Mouse (Mus musculus): Measurements from ENCODE around the gene Fbxw11. TPM values are rescaled to one million over a fixed set of nuclear protein-coding genes. Genes with fewer than 3 reads are reported as not detected.

Gene Fbxw11
- polyA plus RNA-seq, 1 experiment from 2014 or later = 32.1 TPM

DNA sequence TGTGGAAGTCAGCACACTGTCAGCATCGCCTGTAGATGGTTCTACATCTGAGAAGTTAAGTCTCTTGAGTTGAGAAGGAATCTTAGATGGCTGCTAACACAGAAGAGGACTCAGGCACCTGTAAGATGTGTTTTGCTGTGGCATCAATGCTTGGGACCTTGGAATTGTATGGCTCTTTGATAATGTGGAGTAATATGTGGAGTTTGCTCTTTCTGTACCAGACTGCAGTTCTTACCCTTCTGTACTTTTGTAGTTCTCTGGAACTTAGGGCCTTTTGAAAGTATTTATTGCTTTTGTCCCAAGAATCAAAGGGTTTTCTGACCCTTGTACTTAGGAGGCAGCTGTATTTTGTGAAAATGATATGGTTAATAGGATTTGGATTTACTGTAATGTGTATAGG is 9.2 kb downstream of the Fbxw11 start:
- Histone ChIP-seq H3K9ac (ENCODE audit: low read length) (no peak overlapping the region), H3K4me1 (replicated peaks; ENCODE audit: control insufficient read depth, insufficient read depth) (0 out of 2 replicates have a peak, but pooled peaks cover 2% of the 10 kb centered on the region), H3K9me3 (ENCODE audit: control insufficient read depth, low read length) (no peaks in the 10 kb centered on the region), H3K36me3 (ENCODE audit: control insufficient read depth, insufficient read depth, low read length) (no peaks in the 10 kb centered on the region), H3K4me2 (replicated peaks; ENCODE audit: low read depth) (no peak overlapping the region), H3K27me3 (ENCODE audit: control insufficient read depth, insufficient read depth, low read length) (no peaks in the 10 kb centered on the region), H3K27ac (replicated peaks) (no peak overlapping the region), H3K4me3 (ENCODE audit: low read depth, low read length) (no peak overlapping the region)
- WGBS = 61% methylated on average over 1 of the region's 1 CpGs
- DNase-seq (ENCODE audit: low spot score) (no peak), ATAC-seq (ENCODE audit: low FRiP score, low TSS enrichment) (no peak)
- no peak for TF ChIP-seq EP300 (optimal IDR thresholded peaks at IDR 0.05)
- TF ChIP-seq CTCF (IDR thresholded peaks at IDR 0.05; ENCODE audit: low read depth) = no peak

DNA sequence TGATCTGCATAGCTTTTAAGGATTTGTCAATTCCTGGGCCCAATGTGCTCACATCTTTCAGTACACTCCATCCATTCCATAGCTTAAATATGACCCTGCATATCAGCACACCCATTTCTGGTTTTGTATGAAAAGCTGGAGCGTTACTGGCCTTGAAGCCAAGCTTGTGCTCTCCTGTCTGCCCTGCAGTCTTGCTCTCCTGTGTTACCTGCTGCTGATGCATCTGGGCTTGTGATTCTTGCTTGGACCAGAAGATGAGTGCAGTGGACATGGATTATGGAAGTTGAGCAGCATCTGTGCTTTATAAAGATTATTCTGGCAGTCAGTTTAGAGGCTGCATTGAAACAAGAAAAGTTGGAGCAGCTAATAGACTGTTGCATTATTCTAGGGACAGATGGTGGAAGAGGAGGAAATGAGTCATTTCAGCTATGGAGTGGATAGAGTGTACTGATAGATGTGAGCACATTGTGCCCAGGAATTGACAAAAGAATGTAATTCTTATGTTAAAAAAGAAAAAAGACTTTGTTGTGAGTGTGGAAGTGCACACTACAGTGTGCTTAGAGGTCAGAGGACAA is 19.6 kb downstream of the Fbxw11 start:
- H3K4me1 ChIP-seq (replicated peaks; ENCODE audit: control insufficient read depth, insufficient read depth) = no peaks in the 10 kb centered on the region
- no peak overlapping the region; the same call in 1 of the 2 replicates for H3K27ac ChIP-seq (replicated peaks)
- ATAC-seq (ENCODE audit: low FRiP score, low TSS enrichment) (no peak), DNase-seq (ENCODE audit: low spot score) (no peak)
- H3K4me3 ChIP-seq (ENCODE audit: low read depth, low read length) = no peak overlapping the region
- H3K36me3 ChIP-seq (ENCODE audit: control insufficient read depth, insufficient read depth, low read length) = no peaks in the 10 kb centered on the region
- H3K27me3 ChIP-seq (ENCODE audit: control insufficient read depth, insufficient read depth, low read length) = no peaks in the 10 kb centered on the region
- H3K9me3 ChIP-seq (ENCODE audit: control insufficient read depth, low read length) = no peaks in the 10 kb centered on the region
- no peak overlapping the region for H3K9ac ChIP-seq (ENCODE audit: low read length)
- TF ChIP-seq EP300 (optimal IDR thresholded peaks at IDR 0.05) (no peak), CTCF (IDR thresholded peaks at IDR 0.05; ENCODE audit: low read depth) (no peak)
- 72% methylated on average over 1 of the region's 1 CpGs for WGBS
- H3K4me2 ChIP-seq (replicated peaks; ENCODE audit: low read depth) = no peak overlapping the region

DNA sequence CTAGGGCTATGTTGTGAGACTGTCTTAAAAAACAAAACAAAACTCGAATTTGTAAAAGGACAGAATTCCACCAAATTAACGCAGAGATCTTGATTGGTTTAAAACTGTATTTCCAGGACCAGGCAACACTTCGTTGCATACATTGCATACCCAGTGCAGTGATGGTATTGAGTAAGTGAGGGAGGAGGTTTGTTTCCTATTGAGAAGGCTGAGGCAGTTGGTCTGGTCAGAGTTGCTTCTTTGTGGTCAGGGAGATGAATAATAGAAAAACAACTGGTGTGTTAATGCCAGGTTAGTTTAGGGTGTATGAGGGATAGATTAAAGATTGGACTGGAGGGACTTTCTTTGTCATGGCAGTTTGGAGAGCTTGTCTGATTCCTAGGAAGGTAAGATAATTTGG is 23.1 kb downstream of the Fbxw11 start:
- WGBS = 87% methylated on average over 3 of the region's 3 CpGs
- Histone ChIP-seq H3K4me3 (ENCODE audit: low read depth, low read length) (no peak overlapping the region), H3K4me2 (replicated peaks; ENCODE audit: low read depth) (no peak overlapping the region), H3K27me3 (ENCODE audit: control insufficient read depth, insufficient read depth, low read length) (no peaks in the 10 kb centered on the region), H3K9me3 (ENCODE audit: control insufficient read depth, low read length) (no peaks in the 10 kb centered on the region), H3K27ac (replicated peaks) (no peak overlapping the region), H3K36me3 (ENCODE audit: control insufficient read depth, insufficient read depth, low read length) (no peaks in the 10 kb centered on the region), H3K4me1 (replicated peaks; ENCODE audit: control insufficient read depth, insufficient read depth) (no peaks in the 10 kb centered on the region), H3K9ac (ENCODE audit: low read length) (no peak overlapping the region)
- TF ChIP-seq CTCF (IDR thresholded peaks at IDR 0.05; ENCODE audit: low read depth) (no peak), EP300 (optimal IDR thresholded peaks at IDR 0.05) (no peak)
- ATAC-seq (ENCODE audit: low FRiP score, low TSS enrichment) (no peak), DNase-seq (ENCODE audit: low spot score) (no peak)

GRCm38 (mm10) chr11:32666983-32667382 is 24.5 kb downstream of the Fbxw11 start:
- Histone ChIP-seq H3K4me3 (ENCODE audit: low read depth, low read length) (no peak overlapping the region), H3K27ac (replicated peaks) (no peak overlapping the region), H3K9ac (ENCODE audit: low read length) (no peak overlapping the region), H3K36me3 (ENCODE audit: control insufficient read depth, insufficient read depth, low read length) (no peaks in the 10 kb centered on the region), H3K4me1 (replicated peaks; ENCODE audit: control insufficient read depth, insufficient read depth) (no peaks in the 10 kb centered on the region), H3K4me2 (replicated peaks; ENCODE audit: low read depth) (no peak overlapping the region), H3K27me3 (ENCODE audit: control insufficient read depth, insufficient read depth, low read length) (no peaks in the 10 kb centered on the region), H3K9me3 (ENCODE audit: control insufficient read depth, low read length) (no peaks in the 10 kb centered on the region)
- ATAC-seq (ENCODE audit: low FRiP score, low TSS enrichment) (no peak), DNase-seq (ENCODE audit: low spot score) (no peak)
- TF ChIP-seq EP300 (optimal IDR thresholded peaks at IDR 0.05) (no peak), CTCF (IDR thresholded peaks at IDR 0.05; ENCODE audit: low read depth) (no peak)

DNA sequence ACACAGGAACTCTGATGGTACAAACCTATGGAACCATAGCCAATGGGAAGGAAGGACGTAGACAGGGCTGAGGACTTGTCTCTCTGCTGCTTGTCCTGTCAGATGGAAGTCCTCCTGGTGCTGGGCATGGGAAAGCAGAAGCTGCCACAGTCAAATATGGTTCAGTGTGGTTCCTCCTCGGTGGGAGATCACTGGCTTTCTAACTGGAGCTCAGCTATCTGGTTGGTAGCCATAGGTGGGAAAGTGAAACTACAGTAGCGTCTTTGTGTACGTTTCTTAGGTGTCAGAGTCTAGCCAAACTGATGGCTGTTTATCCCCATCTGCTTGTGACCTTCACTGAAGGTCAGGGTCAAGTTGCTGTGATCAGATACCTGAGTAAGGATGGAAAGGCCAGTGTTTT is 29.0 kb downstream of the Fbxw11 start:
- H3K27ac ChIP-seq (replicated peaks) = no peak overlapping the region
- no peak overlapping the region for H3K4me3 ChIP-seq (ENCODE audit: low read depth, low read length)
- DNase-seq (ENCODE audit: low spot score) = no peak
- no peaks in the 10 kb centered on the region for H3K36me3 ChIP-seq (ENCODE audit: control insufficient read depth, insufficient read depth, low read length)
- TF ChIP-seq EP300 (optimal IDR thresholded peaks at IDR 0.05) (no peak), CTCF (IDR thresholded peaks at IDR 0.05; ENCODE audit: low read depth) (no peak)
- H3K9me3 ChIP-seq (ENCODE audit: control insufficient read depth, low read length) = no peaks in the 10 kb centered on the region
- H3K4me1 ChIP-seq (replicated peaks; ENCODE audit: control insufficient read depth, insufficient read depth) = no peaks in the 10 kb centered on the region
- H3K9ac ChIP-seq (ENCODE audit: low read length) = no peak overlapping the region
- no peaks in the 10 kb centered on the region for H3K27me3 ChIP-seq (ENCODE audit: control insufficient read depth, insufficient read depth, low read length)
- WGBS = 76% methylated on average over 4 of the region's 4 CpGs
- no peak for ATAC-seq (ENCODE audit: low FRiP score, low TSS enrichment)
- no peak overlapping the region for H3K4me2 ChIP-seq (replicated peaks; ENCODE audit: low read depth)

DNA sequence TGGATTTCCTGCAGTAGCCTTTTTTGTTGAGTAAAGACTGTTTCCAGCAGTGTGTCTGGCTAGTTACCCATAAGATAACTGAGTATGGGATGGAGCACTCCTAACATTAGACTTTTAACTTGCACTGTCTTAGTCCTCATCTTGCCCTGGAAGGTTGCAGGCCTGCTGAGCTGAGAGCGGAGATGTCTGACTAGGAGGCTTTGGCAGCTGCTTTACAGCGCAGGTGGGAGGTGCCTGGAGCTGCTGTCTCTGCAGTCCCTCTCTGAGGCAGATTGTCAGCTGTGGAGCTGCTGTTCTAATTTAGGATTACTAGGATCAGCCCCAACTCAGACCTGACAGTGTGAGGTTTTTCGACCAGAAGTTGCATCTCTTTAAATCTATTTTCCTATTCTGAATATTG is 34.3 kb downstream of the Fbxw11 start:
- Histone ChIP-seq H3K4me3 (ENCODE audit: low read depth, low read length) (no peak overlapping the region), H3K27ac (replicated peaks) (no peak overlapping the region), H3K9me3 (ENCODE audit: control insufficient read depth, low read length) (no peaks in the 10 kb centered on the region), H3K4me2 (replicated peaks; ENCODE audit: low read depth) (no peak overlapping the region), H3K9ac (ENCODE audit: low read length) (no peak overlapping the region), H3K36me3 (ENCODE audit: control insufficient read depth, insufficient read depth, low read length) (no peaks in the 10 kb centered on the region), H3K27me3 (ENCODE audit: control insufficient read depth, insufficient read depth, low read length) (no peaks in the 10 kb centered on the region), H3K4me1 (replicated peaks; ENCODE audit: control insufficient read depth, insufficient read depth) (0 out of 2 replicates have a peak, but pooled peaks cover 2% of the 10 kb centered on the region)
- TF ChIP-seq EP300 (optimal IDR thresholded peaks at IDR 0.05) (no peak), CTCF (IDR thresholded peaks at IDR 0.05; ENCODE audit: low read depth) (no peak)
- DNase-seq (ENCODE audit: low spot score) = no peak
- no peak for ATAC-seq (ENCODE audit: low FRiP score, low TSS enrichment)
- WGBS = 66% methylated on average over 3 of the region's 3 CpGs
